Mouse (Mus musculus): ENCODE results near the gene Gm21028.
"Not testable (repeated sequence)": the region's sequence is repeated elsewhere in the genome, so short reads cannot be mapped to it uniquely, and the experiment has no call there.

Gene Gm21028

DNA sequence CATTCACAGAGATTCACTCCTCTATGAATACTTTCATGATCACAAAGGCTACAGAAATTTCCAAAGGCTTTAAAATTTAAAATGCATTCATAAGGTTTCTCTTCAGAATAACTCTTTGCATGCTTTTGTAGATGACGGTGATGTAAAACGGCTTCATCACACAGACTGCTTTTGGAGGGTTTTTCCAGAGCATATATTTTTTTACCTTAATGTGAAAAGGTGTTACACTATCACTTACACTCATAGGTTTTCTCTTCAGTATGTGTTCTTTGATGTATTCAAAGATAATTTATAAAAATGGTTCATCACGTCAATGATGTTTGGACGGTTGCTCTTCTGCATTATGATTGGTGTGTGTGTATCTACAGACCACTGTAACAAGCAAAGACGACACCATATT, at the start of gene Gm21028:
Gene Gm21028, minus strand, starts transcription at position 101 of the 400 bp plus-strand sequence.
- no peak for DNase-seq

DNA sequence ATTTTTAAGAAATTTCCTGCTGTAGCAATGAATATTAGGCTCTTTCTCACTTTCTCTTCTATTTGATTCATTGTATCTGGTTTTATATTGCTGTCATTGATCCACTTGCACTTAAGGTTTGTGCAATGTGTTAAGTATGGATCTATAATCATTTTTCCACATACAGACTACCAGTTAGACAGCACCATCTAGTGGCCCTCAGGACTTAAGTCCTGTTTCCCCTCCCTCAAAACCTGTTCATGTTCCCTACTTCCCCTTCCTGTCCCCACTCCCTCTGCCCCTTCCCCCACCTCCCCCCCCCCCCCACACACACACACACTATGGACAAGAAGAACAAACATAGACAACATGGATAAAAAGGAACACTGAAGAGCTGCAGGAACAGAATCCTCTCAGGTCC, 17.3 kb upstream of the Gm21028 start:
- DNase-seq, result not testable (repeated sequence)

DNA sequence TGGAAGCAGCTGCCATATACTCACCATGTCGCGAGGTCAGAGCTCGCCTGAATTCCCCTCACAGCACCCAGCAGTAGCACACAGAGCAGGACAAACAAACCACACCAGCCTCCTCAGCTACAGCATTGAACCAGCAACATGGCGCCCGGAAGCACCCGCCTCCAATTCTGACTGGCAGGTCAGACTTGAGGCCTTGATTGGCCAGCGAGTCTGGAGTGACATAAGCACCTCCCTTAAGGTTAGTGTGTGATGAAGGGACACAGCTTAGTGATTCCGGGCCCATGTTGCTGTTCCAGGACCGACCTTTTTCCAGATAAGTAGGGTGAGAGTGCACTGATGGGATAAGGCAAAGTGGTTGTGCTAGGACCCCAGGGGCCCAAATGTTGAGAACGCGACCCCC, 14.0 kb upstream of the Gm21028 start, which contains the start of gene Zfp977:
Gene Zfp977, minus strand, starts transcription at position 135 of the 400 bp plus-strand sequence.
- not testable (repeated sequence) for DNase-seq

DNA sequence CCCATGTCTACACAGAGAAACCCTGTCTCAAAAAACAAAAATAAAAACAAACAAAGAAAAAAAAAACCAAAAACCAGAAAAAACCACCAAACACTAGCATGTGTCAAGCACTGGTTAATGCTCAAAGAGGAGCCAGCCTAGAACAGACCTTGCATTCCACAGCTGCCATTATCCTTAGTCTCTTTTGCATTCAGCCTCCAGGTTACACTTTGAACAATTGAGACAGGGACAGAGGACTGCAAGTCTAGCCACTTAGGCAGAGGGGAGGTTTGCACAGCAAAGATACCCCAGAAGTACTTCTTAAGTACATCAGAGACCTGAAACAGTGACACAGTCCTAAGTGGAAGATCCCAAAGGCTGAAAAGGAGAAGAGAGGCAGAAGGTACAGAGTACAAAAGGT, 12.9 kb upstream of the Gm21028 start:
- DNase-seq, result not testable (repeated sequence)

DNA sequence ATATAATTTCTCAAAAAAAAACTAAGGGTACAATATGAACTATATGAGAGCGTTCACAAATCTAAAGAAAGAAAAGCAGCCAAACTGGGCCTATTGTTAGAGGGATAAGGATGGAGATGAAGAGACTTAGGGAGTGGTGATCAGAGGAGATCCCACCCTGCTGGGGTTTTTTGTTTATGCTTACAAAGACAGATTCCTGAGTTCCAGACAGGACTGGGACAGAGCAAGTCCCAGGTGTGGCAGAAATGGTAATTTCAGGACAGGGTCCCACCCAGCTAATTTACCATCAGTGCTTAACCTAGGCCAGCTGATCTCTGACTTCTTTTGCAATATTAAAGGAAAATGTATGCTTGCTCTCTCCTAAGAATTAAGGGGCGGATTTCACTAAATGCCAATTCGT, 26.6 kb downstream of the Gm21028 start:
- no peak for DNase-seq

All from kidney, postnatal 10 days (tissue).